Mouse (Mus musculus) lung, postnatal 0 days (tissue): ENCODE measurements around the gene Tyrobp.

Source experiments
- CTCF ChIP-seq: IDR thresholded peaks from 2 replicates; pipeline ENCODE4 v1.5.1; 2016; ENCODE audit warnings: antibody characterized with exemption, mild to moderate bottlenecking
- EP300 ChIP-seq: IDR thresholded peaks from 2 replicates; pipeline ENCODE4 v1.6.1; 2016; ENCODE audit warnings: antibody characterized with exemption, mild to moderate bottlenecking, control low read depth

GRCm38 (mm10) chr7:30367466-30367865 is 46.1 kb upstream of the Tyrobp start:
- TF ChIP-seq EP300 (no peak), CTCF (no peak)
